Mouse (Mus musculus) liver, adult 2 months (tissue): ENCODE measurements at regions not wholly inside any gene's neighbourhood (a gene's known extent, or its start where the extent isn't known, plus 50 kb on each side); places are given as distances from the start of the nearest gene placed in this dataset.

Experiments used
- DNase-seq: peaks from one replicate; pipeline ENCODE4 v3.0.0-alpha.2; 2011; ENCODE audit warnings: low read depth, low spot score; ENCODE audit errors: extremely low read depth
- H3K27ac ChIP-seq: fragments of 200-500 bp; replicated peaks from 2 replicates; pipeline ENCODE4 v1.5.1; 2012; ENCODE audit warnings: low read depth, mild to moderate bottlenecking, control low read depth, inconsistent platforms, low read length; ENCODE audit not compliant: insufficient read depth
- H3K27me3 ChIP-seq: fragments of 200-500 bp; 2 replicates; pipeline ENCODE4 v1.6.1; 2012; ENCODE audit warnings: mild to moderate bottlenecking, moderate library complexity, low read length, inconsistent platforms; ENCODE audit not compliant: control insufficient read depth, insufficient read depth
- H3K36me3 ChIP-seq: fragments of 200-500 bp; 2 replicates; pipeline ENCODE4 v1.6.1; 2012; ENCODE audit warnings: low read length, inconsistent platforms; ENCODE audit not compliant: control insufficient read depth, insufficient read depth
- H3K4me1 ChIP-seq: fragments of 200-500 bp; 2 replicates; pipeline ENCODE4 v1.6.1; 2011; ENCODE audit warnings: low read length; ENCODE audit not compliant: control insufficient read depth, insufficient read depth
- H3K4me3 ChIP-seq: fragments of 200-500 bp; 2 replicates; pipeline ENCODE4 v1.5.1; 2011; ENCODE audit warnings: low read depth, mild to moderate bottlenecking, control low read depth, low read length, moderate library complexity; ENCODE audit not compliant: insufficient read depth
- H3K79me2 ChIP-seq: fragments of 200-500 bp; 2 replicates; pipeline ENCODE4 v1.6.1; 2012; ENCODE audit warnings: inconsistent platforms, mild to moderate bottlenecking, low read length, moderate library complexity; ENCODE audit not compliant: control insufficient read depth, insufficient read depth
- H3K9ac ChIP-seq: fragments of 200-500 bp; 2 replicates; pipeline ENCODE4 v1.6.1; 2012; ENCODE audit warnings: low read depth, mild to moderate bottlenecking, control low read depth, inconsistent platforms, low read length
- CTCF ChIP-seq: fragments of 200-500 bp; IDR thresholded peaks from 2 replicates; pipeline ENCODE4 v1.5.1; 2011; ENCODE audit warnings: low read depth, low read length, control low read depth
- POLR2A ChIP-seq: fragments of 200-500 bp; IDR thresholded peaks from 2 replicates; pipeline ENCODE4 v1.6.1; 2011; ENCODE audit warnings: low read length, control low read depth; ENCODE audit not compliant: insufficient read depth; ENCODE audit errors: extremely low read depth
- WGBS: fragments of 180-500 bp; shearing (Covaris S2); methylation state at CpG from one replicate; pipeline ENCODE4 v1.1.7; 2018; 5-methylcytosine and 5-hydroxymethylcytosine counted together

DNA sequence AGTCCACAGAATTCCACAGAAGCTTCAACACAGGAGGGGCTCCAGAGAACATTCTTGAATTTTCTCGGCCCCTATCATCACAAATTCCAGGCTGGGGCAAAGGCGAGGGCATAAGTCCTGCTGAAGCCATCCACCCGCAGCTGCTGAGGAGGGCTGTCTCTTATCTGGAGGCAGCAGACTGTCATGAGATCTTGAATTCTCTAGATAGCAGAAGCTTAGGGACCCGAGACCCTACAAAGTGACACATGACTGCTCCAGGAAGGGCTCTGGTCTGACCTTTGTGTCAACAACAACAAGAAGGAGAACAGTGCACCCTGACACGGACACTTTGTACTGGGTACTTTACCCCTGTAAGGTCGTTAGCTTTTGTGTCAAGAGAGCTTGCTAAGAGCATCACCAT, 57.2 kb downstream of the Lao1 start:
- no peaks in the 10 kb centered on the region for H3K79me2 ChIP-seq
- H3K9ac ChIP-seq: no peak overlapping the region
- H3K27ac ChIP-seq: no peak overlapping the region
- H3K36me3 ChIP-seq: no peaks in the 10 kb centered on the region
- H3K4me3 ChIP-seq: no peak overlapping the region
- WGBS: 36% methylated on average over 6 of the region's 6 CpGs
- no peak for TF ChIP-seq POLR2A
- TF ChIP-seq CTCF: no peak
- DNase-seq: no peak
- H3K4me1 ChIP-seq: no peaks in the 10 kb centered on the region
- no peaks in the 10 kb centered on the region for H3K27me3 ChIP-seq

DNA sequence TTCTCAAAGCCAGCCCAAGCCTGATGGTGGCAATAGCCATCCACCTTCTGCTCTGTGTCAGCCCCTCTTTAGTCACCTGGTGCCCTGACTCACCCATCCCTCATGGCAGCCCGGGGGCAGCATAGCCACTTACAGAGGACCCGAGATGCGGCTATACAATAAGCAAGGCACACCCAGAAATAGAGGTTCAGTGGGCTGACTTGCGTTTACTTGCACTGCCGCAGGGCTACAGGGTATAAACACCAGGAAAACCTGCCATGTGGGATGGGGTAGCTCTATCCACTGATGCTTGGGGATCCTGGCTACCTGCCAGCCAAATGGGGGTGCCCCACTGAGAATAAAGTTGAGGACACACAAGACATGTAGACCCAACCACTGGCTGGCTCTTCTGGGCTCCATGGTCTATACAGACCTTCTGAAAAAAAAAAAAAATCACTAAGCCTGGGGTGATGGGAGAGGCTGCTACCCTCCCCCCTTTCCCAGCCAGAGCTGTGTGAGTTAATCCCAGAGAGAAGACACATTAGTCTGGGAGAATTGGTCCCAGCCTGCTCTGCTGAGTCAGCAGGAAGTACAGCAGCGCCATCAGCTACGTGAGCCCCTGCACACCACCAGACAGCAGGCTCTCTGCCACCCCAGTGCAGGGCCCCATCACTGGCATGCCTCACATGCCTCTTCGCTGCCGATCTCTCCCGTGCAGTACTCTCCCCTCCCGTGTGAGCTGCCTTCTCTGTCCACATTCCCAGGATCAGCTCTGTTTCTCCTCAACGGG, 57.8 kb downstream of the Lao1 start:
- 48% methylated on average over 12 of the region's 12 CpGs for WGBS
- TF ChIP-seq POLR2A: no peak
- TF ChIP-seq CTCF: no peak
- no peak overlapping the region for H3K9ac ChIP-seq
- no peaks in the 10 kb centered on the region for H3K27me3 ChIP-seq
- no peak overlapping the region for H3K4me3 ChIP-seq
- no peak for DNase-seq
- no peaks in the 10 kb centered on the region for H3K4me1 ChIP-seq
- H3K79me2 ChIP-seq: no peaks in the 10 kb centered on the region
- H3K27ac ChIP-seq: no peak overlapping the region
- no peaks in the 10 kb centered on the region for H3K36me3 ChIP-seq

DNA sequence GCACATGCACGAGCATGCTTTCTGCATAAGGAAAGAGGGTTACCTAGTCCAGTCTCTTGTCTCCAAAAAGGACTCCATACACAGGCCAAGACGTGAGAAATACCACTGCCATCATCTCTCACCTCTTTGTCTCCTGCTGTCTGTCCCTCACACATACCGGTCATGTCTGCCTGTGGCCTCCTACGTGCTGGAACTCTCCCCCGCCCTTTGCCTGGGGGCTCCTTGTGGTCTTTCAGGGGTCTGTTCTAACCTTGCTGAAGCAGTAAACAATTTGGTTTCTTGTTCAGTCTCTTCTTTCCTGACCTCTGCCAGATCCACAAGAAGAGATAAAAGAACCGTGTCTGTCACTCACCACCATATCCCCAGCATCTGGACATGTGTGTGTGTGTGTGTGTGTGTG, 61.0 kb downstream of the Lao1 start:
- 76% methylated on average over 6 of the region's 6 CpGs for WGBS
- Histone ChIP-seq H3K4me3 (no peak overlapping the region), H3K9ac (no peak overlapping the region), H3K27me3 (no peaks in the 10 kb centered on the region), H3K27ac (no peak overlapping the region), H3K79me2 (no peaks in the 10 kb centered on the region), H3K4me1 (no peaks in the 10 kb centered on the region), H3K36me3 (no peaks in the 10 kb centered on the region)
- no peak for TF ChIP-seq POLR2A
- TF ChIP-seq CTCF: no peak
- no peak for DNase-seq

DNA sequence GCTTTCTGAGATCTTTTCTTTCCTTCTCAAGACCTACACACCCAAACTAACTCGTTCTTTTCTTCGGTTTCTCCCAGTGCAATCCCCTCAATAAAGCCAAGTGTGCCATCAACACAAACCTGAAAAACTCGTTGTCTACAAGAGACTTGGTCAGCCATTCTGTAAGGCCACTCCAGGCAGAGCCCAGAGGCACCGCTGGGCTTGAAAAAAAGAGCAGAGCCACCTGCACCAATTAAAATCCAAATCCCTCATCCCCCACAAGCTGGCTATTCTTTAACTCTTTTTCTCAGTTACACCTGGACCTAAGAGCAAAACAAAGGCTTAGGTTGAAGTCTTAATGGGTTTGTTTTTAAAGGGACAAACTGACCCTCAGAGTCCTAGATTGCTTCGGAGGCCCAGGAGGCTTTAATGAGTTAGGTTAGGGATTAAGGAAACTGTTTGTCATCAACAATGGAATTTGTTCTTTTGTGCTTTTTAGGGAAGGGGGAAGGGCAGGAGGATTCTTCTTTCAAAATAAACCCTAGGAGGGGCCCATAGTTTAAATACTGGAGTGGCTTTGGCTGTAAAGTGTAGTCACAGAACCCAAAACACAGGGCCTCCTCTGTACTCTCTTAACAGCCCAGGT, 65.0 kb downstream of the Lao1 start:
- Histone ChIP-seq H3K27ac (no peak overlapping the region), H3K79me2 (no peaks in the 10 kb centered on the region), H3K27me3 (no peaks in the 10 kb centered on the region), H3K4me3 (no peak overlapping the region), H3K4me1 (no peaks in the 10 kb centered on the region), H3K36me3 (no peaks in the 10 kb centered on the region), H3K9ac (no peak overlapping the region)
- no peak for DNase-seq
- 59% methylated on average over 5 of the region's 5 CpGs for WGBS
- no peak for TF ChIP-seq CTCF
- no peak for TF ChIP-seq POLR2A

DNA sequence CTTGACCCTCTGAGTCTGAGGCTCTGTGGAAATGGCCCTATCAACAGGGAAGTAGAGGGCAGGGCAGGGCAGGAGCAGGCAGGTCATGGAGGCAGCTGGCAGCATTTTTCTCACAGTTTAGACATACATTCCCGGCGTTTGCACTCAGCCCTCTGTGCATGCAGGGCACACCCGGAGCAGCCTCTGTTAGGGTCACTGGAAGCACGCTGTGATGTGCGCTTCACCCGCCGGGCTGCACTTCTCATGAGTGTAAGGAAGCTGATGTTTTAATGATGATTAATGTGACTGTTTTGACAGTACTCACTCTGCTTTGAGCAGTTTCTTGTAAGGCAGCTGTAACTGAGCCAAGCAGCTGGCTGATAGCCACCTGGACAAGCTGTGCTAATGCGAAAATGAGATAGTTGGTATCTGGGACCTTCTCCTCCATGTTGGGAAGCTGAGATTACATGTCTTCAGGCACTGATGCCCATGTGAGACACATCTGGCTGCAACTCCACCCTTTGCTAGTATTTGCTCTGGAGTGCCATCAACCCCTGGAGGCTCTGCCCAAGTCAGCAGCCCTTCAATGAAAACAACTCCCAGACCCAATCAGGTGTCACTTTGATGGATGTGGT, 66.9 kb downstream of the Lao1 start:
- TF ChIP-seq POLR2A (no peak), CTCF (no peak)
- DNase-seq: peak; percentile 19
- Histone ChIP-seq H3K27ac (no peak overlapping the region), H3K9ac (no peak overlapping the region), H3K4me1 (no peaks in the 10 kb centered on the region), H3K36me3 (no peaks in the 10 kb centered on the region), H3K79me2 (no peaks in the 10 kb centered on the region), H3K4me3 (no peak overlapping the region), H3K27me3 (no peaks in the 10 kb centered on the region)
- WGBS: 45% methylated on average over 8 of the region's 8 CpGs

DNA sequence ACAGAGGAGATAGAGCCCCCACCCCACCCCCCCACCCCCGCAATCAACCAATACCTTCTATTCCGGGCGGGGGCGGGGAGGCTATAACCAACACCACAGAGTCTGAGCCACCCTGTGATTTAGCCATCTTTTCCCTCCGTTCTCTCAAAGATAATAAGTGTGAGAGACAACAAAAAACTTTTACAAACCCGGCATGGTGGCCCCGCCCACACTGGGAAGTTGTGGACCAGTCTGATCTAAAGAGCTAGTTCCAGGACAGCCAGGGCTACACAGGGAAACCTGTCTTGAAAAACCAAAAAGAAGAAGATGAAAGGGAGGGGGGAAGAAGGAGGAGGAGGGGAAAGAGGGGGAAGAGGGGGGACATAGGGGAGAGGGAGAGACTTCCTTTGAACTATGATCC, 67.7 kb downstream of the Lao1 start:
- WGBS: 68% methylated on average over 7 of the region's 7 CpGs
- no peak for DNase-seq
- no peak for TF ChIP-seq CTCF
- H3K9ac ChIP-seq: no peak overlapping the region
- H3K4me3 ChIP-seq: no peak overlapping the region
- no peak overlapping the region for H3K27ac ChIP-seq
- H3K79me2 ChIP-seq: no peaks in the 10 kb centered on the region
- H3K36me3 ChIP-seq: no peaks in the 10 kb centered on the region
- H3K27me3 ChIP-seq: no peaks in the 10 kb centered on the region
- no peaks in the 10 kb centered on the region for H3K4me1 ChIP-seq
